Mouse (Mus musculus) intestine, embryonic 16.5 days (tissue): ENCODE data around the gene Mr1. TPM values are rescaled to one million over a fixed set of nuclear protein-coding genes. Genes with fewer than 3 reads are reported as not detected.

Experiments used
- ATAC-seq: fragments of 200-750 bp; cut with Nextera tagmentation; 2 replicates; pipeline ENCODE4 v1.8.0; 2017; ENCODE audit warnings: moderate TSS enrichment, moderate library complexity
- H3K27ac ChIP-seq: fragments of 300-500 bp; sonication (generic); 2 replicates; pipeline ENCODE4 v1.5.1; 2014; ENCODE audit warnings: mild to moderate bottlenecking, low read length
- H3K27me3 ChIP-seq: fragments of 300-500 bp; sonication (generic); replicated peaks from 2 replicates; pipeline ENCODE4 v1.6.1; 2014; ENCODE audit warnings: low read length, control low read depth, mixed read lengths; ENCODE audit not compliant: control insufficient read depth, insufficient read depth
- H3K36me3 ChIP-seq: fragments of 300-500 bp; sonication (generic); 2 replicates; pipeline ENCODE4 v1.6.1; 2014; ENCODE audit warnings: low read length, control low read depth; ENCODE audit not compliant: control insufficient read depth, insufficient read depth
- H3K4me1 ChIP-seq: fragments of 300-500 bp; sonication (generic); 2 replicates; pipeline ENCODE4 v1.6.1; 2014; ENCODE audit warnings: low read length, control low read depth, mixed read lengths; ENCODE audit not compliant: control insufficient read depth, insufficient read depth
- H3K4me2 ChIP-seq: fragments of 300-500 bp; sonication (generic); 2 replicates; pipeline ENCODE4 v1.6.1; 2014; ENCODE audit warnings: low read depth, low read length, control low read depth
- H3K4me3 ChIP-seq: fragments of 300-500 bp; sonication (generic); 2 replicates; pipeline ENCODE4 v1.5.1; 2014; ENCODE audit warnings: mild to moderate bottlenecking, low read length
- H3K9ac ChIP-seq: fragments of 300-500 bp; sonication (generic); 2 replicates; pipeline ENCODE4 v1.6.1; 2014; ENCODE audit warnings: low read depth, low read length
- H3K9me3 ChIP-seq: fragments of 300-500 bp; sonication (generic); 2 replicates; pipeline ENCODE4 v1.6.1; 2016; ENCODE audit warnings: low read length, control low read depth; ENCODE audit not compliant: control insufficient read depth
- WGBS: fragments of 180-500 bp; shearing (Covaris S2); extraction: QIAGEN DNeasy Blood & Tissue Kit; methylation state at CpG from one replicate; pipeline ENCODE4 v1.1.7; 2014; 5-methylcytosine and 5-hydroxymethylcytosine counted together
- polyA plus RNA-seq: library from polyadenylated mRNA; unstranded; fragments of >200 nt; fragmentation: Nextera tagmentation; extraction: Ambion mirVana; gene quantifications from 2 replicates; pipeline ENCODE4 v1.2.1, GENCODE M21; 2015

Gene Mr1
- polyA plus RNA-seq, 1 experiment from 2014 or later = 5.2 TPM

DNA sequence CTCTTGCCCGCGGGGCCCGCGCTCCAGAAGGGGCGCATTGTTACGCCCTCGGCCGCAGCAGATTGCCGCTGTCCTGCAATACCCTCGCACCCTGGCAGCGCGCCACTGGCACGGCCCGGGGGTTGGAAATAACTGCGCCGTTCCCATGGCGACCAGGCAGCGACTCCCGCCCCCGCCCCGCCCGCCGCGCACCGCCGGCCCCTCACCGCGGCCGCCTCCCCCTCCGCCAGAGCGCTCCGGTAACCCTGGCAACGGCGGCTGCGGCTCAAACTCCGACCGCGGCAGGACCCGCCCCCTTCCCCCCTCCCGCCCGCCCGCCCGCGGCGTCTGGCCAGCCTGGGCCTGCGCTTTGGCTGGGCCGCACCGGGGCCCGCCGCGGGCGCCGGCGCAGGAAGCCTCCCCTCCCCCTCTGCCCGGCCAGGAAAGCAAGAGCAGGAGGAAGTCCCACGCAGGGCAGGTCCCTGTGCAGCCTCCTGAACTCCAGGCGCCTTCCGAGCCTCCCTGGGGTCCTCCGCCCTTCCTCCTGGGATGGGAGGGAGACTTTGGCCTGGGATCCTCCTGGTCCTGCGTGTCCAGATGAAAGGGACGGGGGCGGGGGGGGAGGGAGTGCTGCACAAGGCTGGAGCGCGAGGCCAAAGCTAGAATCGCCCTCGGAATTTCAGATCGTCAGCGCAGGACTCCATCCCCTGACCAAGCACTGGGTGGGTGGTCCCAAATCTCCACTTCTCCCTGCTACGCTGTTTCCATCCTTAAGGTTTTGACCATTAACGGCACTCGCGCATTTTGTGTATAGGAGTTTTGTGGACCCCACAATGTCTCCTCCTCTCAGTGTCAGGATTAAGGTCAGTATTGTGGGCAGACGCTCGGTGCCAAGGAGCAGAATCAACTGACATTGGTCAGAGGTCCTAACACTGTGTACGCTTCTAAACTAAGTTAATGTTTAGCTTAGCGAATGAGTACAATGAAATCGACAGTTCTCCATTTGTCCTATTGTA lies 63.0 kb downstream of the Mr1 start:
- peak overlapping the region; percentile 51 for H3K4me3 ChIP-seq
- peak overlapping the region; percentile 75 for H3K9ac ChIP-seq
- no peaks in the 10 kb centered on the region for H3K27me3 ChIP-seq
- H3K27ac ChIP-seq = peak overlapping the region; percentile 97
- peaks cover 37% of the 10 kb centered on the region for H3K4me1 ChIP-seq
- WGBS = 1% methylated on average over 55 of the region's 77 CpGs
- H3K36me3 ChIP-seq = no peaks in the 10 kb centered on the region
- peak overlapping the region; percentile 60 for H3K4me2 ChIP-seq
- no peaks in the 10 kb centered on the region for H3K9me3 ChIP-seq
- ATAC-seq = peak; percentile 93

DNA sequence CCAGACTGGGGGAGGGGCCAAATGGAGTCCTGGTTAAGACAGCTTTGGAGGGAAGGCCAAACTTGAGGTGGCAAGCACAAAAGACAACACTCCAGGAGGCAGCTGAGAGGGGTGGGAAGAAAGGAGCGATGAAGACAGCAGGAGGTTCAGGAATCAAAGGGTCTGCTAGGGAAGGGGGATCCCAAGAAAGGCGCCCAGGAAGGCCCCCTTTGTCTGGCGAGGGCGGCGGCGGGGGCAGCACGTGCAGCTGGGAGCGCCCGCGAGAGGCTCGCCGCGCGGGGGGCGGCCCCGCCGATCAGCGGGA lies 63.7 kb downstream of the Mr1 start:
- no peaks in the 10 kb centered on the region for H3K27me3 ChIP-seq
- 2% methylated on average over 17 of the region's 18 CpGs for WGBS
- no peaks in the 10 kb centered on the region for H3K9me3 ChIP-seq
- no peaks in the 10 kb centered on the region for H3K36me3 ChIP-seq
- peak overlapping the region; percentile 64 for H3K9ac ChIP-seq
- H3K27ac ChIP-seq = peak overlapping the region; percentile 81
- H3K4me1 ChIP-seq = peaks cover 37% of the 10 kb centered on the region
- peak overlapping the region; percentile 60 for H3K4me2 ChIP-seq
- no peak for ATAC-seq
- peak overlapping the region; percentile 51 for H3K4me3 ChIP-seq

DNA sequence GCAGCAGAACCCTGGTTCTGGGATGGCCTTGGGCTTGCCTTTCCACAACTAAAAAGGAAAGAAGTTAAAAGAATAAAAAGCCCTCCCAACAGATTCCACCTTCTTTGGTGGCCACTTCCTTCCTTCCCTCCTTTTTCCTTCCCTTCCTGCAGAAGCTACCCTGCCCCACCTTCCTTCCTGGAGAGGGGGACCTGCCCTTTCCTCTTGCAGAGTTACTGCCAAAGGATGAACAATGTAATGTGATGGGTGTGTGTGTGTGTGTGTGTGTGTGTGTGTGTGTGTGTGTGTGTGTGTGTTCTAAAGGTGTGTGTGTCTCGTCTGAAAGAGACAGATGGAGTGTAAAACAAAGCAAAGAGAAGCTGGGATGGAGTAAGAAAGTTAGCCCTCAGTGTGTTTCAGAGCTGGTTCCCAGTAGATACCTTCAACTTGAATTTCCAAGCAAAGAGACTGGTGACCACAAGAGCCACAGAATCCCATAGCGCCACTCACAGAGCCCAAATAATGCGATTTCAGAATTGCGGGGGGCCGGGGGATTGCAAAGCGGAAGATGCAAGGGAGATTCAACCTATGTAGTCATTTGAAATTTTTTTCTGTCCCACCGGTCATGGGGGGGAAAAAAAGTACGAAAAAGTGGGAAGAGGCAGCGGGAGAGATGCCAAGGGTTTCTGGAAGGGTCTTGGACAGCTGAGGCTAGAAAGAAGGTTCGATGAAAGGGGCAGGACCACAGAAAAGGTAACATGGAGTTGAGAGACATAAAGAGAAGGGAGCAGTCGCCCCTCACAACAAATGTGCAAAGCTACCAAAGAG lies 64.3 kb downstream of the Mr1 start:
- 27% methylated on average over 11 of the region's 11 CpGs for WGBS
- peaks cover 37% of the 10 kb centered on the region for H3K4me1 ChIP-seq

DNA sequence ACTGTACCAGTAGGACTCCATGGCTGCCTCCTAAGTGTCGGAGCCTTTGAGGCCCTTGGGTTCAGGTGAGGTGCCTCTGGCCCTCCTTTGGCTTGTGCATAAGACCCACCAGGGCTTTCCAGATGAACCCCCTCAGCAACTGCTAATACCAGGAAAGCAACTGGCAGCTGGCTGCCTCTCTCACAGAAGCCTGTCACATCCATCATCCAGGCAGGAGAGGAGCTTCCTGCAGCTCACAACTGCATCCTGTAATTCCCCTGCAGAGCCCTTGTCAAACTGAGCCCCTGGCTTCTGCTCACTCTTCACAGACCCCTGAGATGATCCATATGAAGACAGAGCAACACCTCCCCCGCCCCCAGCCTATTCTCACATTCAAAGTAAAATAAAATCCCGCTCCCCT lies 68.9 kb downstream of the Mr1 start:
- no peak for ATAC-seq
- no peaks in the 10 kb centered on the region for H3K9me3 ChIP-seq
- no peak overlapping the region for H3K27ac ChIP-seq
- no peaks in the 10 kb centered on the region for H3K36me3 ChIP-seq
- no peak overlapping the region for H3K4me2 ChIP-seq
- peaks cover 14% of the 10 kb centered on the region for H3K4me1 ChIP-seq
- no peak overlapping the region for H3K4me3 ChIP-seq
- WGBS = 45% methylated on average over 3 of the region's 3 CpGs
- no peaks in the 10 kb centered on the region for H3K27me3 ChIP-seq
- no peak overlapping the region for H3K9ac ChIP-seq

More for the DNA sequence above, 64.3 kb downstream of the Mr1 start:
- ATAC-seq = no peak
- Histone ChIP-seq H3K27me3 (no peaks in the 10 kb centered on the region), H3K4me3 (peak overlapping the region; percentile 51), H3K27ac (peak overlapping the region; percentile 81), H3K36me3 (no peaks in the 10 kb centered on the region), H3K4me2 (peak overlapping the region; percentile 60), H3K9me3 (no peaks in the 10 kb centered on the region), H3K9ac (peak overlapping the region; percentile 64)

Other genes with a start within 250 kb of the Mr1 start
- 2.0 and 2.6 TPM in 2 replicates for gene Ier5, start 47.2 kb downstream of the Mr1 start, polyA plus RNA-seq
- gene Stx6, start 11.9 kb upstream of the Mr1 start, polyA plus RNA-seq = 36.1 and 44.2 TPM in 2 replicates
- gene BC034090, start 97.6 kb upstream of the Mr1 start, polyA plus RNA-seq = 1.5 and 2.5 TPM in 2 replicates